Mouse (Mus musculus) c-Kit-positive CD71-positive TER-119-positive erythroid progenitor cells, embryonic 14.5 days (primary cell): ENCODE measurements around the gene Meis2.

Source experiments
- DNase-seq: peaks from one replicate; pipeline ENCODE4 v3.0.0-alpha.2; 2013; ENCODE audit warnings: low spot score

Meis2 gene

DNA sequence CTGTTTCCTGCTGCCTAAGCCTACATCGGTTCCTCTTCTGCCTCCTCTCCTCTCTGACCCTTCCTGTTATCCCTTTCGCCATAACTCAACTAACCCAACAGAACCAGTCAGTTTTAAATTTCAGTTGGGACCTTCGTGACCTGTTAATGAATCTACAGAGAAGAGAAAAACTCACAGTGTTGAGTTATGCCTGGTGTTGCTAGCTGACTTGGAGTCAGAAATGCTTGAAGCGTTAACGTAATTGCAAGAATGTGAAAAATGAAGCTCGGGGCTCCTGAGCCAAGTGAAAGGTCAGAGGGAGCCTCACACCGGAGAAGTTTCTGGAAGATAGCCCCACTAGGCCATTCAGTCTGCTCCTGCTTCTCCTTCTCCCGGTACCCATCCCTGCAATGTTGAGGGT lies 18.3 kb downstream of the Meis2 start:
- DNase-seq, result no peak

DNA sequence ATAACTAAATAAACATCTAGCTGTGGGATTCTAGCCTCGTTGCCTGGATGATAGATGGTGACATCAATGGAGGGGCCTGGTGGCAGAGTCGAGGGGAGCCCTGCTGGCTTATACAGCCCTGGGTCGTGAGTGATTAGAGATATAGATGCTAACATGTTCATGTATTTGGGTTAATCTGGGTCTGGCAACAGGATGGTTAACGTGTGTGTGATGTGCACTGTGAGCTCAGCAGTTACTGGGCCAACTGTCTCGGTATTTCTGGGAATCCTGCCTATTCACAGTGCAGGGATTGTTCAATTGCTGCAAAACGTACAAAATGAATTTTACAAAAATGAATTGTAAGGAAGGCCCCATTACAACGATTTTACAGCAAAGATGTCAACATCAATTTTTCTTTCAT lies 20.6 kb downstream of the Meis2 start:
- no peak for DNase-seq

DNA sequence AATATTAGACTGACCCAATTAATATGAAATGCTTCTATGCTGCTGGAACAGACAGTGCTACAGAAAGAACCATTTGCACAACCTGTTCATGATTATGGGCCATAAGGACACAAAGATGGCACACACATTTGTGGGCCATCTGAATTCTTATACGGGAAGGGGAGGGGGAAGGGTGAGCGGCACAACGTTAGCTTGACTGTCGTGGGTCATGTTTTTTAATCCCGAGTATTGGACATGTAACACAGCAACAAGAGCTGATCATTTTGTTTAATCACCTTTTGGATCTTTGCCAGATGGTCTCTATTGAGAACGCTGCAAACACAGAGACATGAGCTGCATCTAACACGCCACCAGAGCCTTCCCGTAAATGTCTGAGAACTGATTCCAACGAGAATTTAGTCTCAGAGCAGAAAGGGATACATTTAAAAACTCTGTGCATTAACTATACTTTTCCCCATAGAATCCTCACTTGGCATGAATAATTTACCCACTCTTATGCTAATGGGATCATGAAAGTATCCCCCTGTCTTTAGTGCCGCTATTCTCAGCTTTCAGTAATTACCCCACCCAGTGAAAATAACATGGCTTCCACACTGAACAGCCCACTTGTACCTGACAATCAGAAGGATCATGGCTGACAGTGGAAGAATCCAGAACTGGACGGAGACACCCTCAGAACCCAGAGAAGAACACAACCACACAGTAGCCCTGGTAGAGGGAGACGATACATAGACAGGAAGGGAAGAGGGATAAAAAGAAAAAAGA lies 22.5 kb downstream of the Meis2 start:
- DNase-seq, result no peak

- DNase-seq, result no peak
These were observed 23.2 kb downstream of the Meis2 start for GRCm38 (mm10) chr2:116042447-116042846.

- no peak for DNase-seq
These were observed 23.9 kb downstream of the Meis2 start for GRCm38 (mm10) chr2:116041683-116042262.

- no peak for DNase-seq
These were observed 30.3 kb downstream of the Meis2 start for GRCm38 (mm10) chr2:116035345-116035744.

DNA sequence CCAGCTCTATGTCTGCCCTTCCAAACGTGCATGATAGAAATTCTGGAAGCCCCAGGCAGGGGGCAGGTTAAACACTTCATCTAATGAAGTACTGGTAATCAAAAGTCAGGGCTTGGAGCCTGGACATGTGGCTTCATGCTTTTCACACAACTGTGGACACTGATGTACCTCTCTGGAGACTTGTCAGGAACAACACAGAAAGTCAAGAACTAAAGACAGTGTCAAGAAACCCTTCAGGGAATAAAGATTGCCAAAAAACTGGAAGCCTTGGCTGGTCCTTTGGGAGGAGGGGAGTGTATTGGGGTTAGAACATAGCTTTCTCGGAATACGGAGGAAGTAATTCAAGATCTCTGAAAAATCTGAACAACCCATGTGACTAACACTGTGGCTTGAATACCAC lies 37.5 kb downstream of the Meis2 start:
- no peak for DNase-seq

DNA sequence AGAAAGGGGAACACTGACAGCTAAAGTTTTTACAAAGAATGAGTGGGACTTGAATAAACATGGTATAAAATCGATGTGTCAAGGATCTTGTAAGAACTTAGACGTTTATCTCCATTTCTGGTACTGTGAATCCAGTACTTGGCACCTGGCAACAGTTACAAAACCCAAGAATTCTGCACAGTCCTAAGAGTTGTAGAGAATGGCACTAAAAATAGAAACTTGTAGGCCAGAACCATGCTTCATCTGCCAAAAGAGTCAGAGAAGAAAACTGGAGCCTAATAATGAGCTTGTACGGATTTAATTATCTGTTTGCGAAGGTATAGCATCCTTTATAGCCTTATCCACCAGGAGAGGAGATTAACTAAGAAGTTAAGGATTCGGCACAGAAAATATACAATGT lies 42.8 kb downstream of the Meis2 start:
- DNase-seq, result no peak

DNA sequence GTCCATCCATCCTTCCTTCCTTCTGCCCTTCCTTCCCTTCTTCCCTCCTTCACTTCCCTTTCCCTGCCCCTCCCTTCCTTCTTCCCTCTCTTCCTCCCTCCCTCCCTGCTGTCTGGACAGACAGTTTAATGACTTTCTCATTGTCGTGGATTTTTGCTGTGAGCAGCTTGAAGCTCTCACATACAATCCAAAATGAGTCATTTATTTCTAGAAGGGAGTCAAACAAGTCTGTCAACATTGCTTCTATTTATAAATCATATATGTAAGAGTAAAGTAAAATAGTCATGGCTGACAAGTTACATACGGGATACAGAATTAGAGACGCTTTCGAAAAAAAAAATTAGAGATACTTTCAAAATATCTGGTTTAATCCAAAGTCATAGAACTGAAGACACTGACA lies 43.7 kb downstream of the Meis2 start:
- DNase-seq, result no peak

DNA sequence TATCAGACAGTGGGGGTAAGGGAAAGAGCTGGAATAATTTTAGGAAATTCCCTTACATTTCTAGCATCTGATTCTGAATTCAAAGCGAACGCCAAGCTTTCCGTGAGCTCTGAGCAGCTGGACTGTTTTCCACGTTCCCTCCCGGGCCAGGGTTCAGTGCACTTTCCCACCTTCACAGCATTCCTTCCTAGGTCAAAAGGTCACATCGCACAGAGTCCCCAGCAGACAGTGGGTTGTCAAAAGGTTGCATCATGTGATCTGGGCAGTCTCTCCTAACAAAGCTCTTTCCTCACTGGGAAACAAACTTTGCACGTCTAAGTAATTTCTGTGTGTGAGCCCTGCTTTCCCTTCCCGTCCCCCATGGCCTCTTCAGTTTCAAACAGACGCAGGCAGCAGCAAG lies 44.6 kb downstream of the Meis2 start:
- no peak for DNase-seq

- no peak for DNase-seq
These were observed 45.1 kb downstream of the Meis2 start for GRCm38 (mm10) chr2:116020451-116020951.

DNA sequence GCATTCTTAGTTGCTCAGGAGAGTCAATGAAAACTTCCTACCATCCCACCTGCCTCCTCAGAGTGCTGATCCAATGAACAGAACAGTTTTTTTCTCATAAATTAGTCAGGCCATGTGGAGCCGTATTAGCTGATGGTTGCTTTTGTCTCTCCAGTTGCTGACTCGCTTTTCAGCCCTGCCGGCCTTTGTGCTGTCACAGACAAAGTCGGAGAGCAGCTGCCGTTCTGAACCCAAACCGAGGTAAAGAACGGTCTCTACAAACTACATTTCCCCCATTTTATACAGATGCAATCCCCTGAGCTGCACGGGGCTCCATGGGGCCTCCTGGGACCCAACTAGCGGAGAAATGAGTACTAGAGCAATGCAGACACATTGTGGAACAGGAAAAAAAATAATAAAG lies 45.7 kb downstream of the Meis2 start:
- no peak for DNase-seq

DNA sequence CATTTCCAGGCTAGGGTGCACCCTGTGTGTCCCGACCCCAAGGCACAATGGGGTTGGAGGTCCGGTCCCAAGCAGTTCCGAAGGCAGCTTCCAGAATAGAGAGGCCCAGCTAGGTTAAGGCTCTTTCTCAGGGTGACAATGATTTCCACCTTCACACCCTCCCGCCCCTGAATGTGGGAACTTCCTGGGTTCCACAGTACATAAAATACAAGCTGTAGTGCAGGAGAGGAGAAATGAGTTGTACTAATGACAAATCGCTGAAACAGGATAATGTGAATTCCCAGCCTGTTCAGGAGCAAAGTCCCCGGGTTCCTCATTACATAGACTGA lies 46.2 kb downstream of the Meis2 start:
- DNase-seq, result no peak

DNA sequence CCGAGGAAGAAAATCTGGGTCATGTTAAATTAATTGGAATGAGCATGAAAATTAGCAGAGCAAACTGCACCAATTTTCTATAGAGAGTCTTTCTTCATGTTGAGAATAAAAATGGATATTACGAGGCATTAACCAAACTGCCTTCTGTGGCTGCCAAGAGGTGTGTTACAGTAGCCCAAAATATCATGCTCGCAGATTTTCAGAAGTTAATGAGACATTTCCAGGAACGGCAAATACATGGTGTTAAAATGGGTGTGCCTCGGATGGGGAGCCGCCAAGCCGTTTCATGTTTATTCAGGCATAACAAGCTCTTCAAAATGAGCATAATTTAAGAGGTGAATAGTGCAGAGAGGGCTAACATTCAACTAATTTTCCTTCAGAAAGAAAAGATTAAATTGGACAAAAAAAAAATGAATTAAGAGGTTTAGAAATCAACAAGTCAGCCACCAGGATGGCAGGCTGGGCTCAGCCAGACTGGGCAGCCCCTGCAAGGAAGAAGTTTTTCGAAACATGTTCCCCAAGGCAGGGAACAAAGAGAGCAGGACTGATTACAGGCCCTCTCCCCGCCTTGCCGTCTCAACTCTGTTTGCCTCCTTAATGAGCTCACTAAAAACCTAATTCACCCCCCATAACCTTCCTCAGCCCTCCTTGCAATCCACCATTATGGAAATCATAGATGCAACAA lies 46.7 kb downstream of the Meis2 start:
- DNase-seq, result no peak

DNA sequence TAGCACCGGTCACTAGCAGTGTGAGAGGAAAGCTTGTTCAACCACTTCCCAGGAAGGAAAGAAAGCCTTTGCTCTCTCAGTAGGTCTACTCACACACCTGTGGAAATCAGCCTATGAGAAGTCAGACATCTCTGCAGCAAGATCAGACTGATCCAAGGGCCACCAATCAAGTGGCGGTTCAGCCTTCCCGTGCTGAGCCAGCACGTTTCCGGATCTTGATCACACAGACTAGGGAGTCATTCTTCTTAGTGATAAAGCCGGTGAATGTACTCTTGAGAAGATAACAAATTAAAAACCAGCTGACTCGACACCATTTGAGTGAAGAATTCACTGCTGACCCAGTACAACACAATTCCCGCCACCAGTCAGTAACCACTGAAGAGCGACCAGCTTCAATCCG lies 50.1 kb downstream of the Meis2 start:
- DNase-seq, result no peak

- DNase-seq, result no peak
These were observed 55.2 kb downstream of the Meis2 start for GRCm38 (mm10) chr2:116010469-116010868.

DNA sequence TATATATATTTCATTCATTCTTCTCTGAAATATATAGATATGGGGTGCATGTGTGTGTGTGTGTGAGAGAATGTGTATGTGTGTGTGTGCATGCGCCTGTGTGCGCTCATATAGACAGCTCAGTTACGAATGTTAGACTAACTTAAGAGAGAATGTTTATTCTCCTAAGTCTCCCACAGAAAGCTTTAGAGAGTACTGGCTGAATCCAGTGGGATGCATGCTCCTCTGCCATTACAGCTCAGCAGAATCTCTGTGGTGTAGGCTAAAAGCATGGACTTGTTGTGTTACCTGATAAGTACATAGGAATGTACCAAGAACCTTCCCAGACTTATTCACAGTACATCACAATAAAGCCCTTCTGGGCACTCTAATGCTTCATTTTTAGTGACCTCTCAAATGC lies 55.6 kb downstream of the Meis2 start:
- DNase-seq, result no peak

DNA sequence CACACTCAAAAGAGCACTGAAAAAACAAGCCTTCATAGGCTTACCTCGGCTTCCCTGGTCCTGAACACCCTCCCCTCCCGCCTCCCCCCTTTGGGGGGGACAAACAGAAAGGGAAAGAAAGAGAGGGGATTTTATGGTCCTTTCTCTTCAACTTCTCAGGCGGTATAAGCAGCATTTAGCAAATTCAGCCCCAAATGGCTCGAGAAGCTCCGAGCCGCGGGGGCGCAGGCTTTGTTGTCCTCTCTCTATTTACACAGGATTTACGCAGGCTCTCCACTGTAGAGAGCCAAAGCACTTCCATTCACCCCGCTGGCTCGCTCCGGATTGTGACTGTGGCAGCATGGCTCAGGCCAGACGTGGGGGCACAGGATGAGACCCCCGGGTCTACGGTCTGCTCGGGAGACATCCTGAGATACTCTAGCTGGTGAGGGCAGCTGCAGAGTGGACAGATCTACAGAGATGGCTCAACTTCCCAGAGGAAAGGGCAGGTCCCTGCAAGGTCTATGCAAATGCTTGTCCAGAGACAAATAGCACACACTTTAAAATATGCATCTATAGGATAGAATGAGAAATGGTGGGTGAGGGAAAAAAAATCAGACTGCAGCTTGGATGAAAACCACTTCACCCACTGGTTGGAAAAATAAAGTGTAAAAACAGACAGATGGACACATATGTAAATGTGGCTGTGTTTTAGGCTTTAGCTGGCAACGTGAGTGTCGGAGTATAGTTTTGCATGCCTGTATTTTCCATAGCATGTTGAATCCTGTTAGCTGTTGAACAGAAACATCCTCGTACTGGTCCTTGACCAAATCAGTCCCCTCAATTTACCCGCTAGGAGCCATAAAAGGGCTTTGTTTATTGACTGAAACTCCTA lies 56.3 kb downstream of the Meis2 start:
- no peak for DNase-seq

DNA sequence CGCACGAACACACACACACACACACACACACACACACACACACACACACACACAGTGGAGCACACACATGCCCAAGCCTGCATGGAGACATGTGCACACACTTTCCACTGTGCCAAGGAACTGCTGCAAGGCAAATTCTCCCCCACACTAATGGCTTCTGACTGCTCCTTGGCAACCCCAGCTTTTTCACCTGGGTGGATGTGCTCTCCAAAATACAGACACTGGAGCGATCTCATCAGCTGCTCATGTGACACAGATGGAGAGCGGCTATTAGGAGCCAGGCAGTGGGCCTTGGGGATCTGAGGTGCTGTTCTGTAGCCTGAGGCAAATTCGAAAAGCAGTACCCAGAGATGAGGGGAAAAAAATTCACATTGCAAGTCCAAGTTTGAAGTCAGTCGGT lies 63.3 kb downstream of the Meis2 start:
- no peak for DNase-seq

DNA sequence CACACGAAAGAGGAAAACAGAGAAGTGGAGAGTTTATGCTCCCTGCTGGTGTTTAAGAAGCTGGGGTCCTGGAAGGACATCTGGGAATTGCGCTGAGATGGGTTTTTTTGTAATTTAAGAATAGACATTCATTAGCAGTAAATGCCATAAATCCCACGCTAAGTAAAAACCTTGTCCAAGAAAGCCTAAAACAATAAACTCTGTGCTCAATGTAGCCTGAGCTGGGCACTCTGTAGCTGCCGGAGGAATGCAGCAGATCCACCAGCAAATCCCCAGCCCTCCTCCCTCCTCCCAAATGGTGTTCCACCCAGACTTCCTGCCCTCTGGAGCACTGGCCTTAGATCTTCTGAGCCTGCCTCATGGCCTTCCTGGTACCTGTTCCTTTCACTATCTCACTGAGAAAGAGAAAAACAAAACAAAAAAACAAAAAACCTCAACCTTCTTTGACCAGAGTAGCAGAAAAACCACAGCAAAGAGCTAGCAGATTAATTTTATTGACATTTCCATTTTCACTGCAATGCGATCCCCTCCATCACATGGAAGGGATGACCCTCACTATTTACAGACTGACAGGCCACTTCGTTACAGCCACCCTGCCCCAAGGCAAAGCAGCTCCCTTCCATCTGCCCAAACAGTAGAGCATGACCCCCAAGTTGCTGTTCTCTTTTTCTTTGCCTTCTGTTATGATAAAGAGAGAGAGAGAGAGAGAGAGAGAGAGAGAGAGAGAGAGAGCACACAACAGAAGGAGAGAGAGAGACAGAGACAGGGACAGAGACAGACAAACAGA lies 64.1 kb downstream of the Meis2 start:
- no peak for DNase-seq

- no peak for DNase-seq
These were observed 65.1 kb downstream of the Meis2 start for GRCm38 (mm10) chr2:116000514-116000913.

DNA sequence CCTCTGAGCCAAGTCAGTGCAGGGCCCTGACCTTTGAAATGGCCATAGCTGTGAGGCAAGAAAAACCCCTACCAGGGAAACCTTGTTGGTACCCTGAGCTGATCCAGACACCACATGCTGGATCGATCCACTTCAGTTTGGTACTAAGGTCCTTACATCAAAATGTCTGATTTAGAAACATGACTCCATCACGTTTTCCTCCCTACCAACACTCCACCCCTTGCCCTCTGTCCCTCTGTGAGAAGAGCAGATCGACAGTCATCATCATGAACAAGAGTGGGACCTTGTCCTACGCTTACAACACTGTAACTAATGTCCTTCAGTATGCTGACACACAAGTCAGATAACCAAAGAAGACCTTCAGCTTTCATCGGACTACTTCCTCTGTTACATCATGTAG lies 66.8 kb downstream of the Meis2 start:
- DNase-seq, result no peak
